Mouse (Mus musculus) embryonic fibroblast, embryonic 13.5 days (primary cell): ENCODE data around the gene Rab37.

Source experiments
- CTCF ChIP-seq: IDR thresholded peaks from 2 replicates; pipeline ENCODE4 v1.5.1; 2011; ENCODE audit warnings: mild to moderate bottlenecking, control low read depth, low read length, moderate library complexity, borderline replicate concordance; ENCODE audit not compliant: insufficient read depth
- POLR2A ChIP-seq: IDR thresholded peaks from 2 replicates; pipeline ENCODE4 v1.6.1; 2011; ENCODE audit warnings: low read depth, mild to moderate bottlenecking, control low read depth, low read length, moderate library complexity

- TF ChIP-seq CTCF (no peak), POLR2A (no peak)
Observed at GRCm38 (mm10) chr11:115098203-115098932, 7.1 kb downstream of the Rab37 start.
